ENCODE assay signal across 9 mouse cellular contexts in genomic region chr3:79221296-79222191, GRCm38 (mm10).
DNase-seq lines count a peak whose midpoint lies in the region; ATAC-seq lines count a peak whose summit lies in the region.
"Had no signal": no experiment of that assay in that cellular context is flagged by ENCODE, and none has a peak within 500 bp of the region (broad histone marks: within the 10 kb centered on the region; RNA-seq: fewer than 3 reads in every experiment).

No protein-coding gene starts in this region.

- no peak overlapping the region for H3K27ac ChIP-seq in midbrain, embryonic 14.5 days (replicated peaks; ENCODE audit: low read depth, low read length)
- no peak overlapping the region for H3K27ac ChIP-seq in stomach, embryonic 15.5 days

- H3K4me2 ChIP-seq in midbrain, embryonic 14.5 days (ENCODE audit: low read length): no peak overlapping the region
- no peak overlapping the region for H3K4me2 ChIP-seq in stomach, embryonic 15.5 days

- no peak overlapping the region for H3K9ac ChIP-seq in midbrain, embryonic 14.5 days (replicated peaks; ENCODE audit: low read length)
- H3K9ac ChIP-seq in stomach, embryonic 15.5 days: no peak overlapping the region

- WGBS in midbrain, embryonic 14.5 days: 34% methylated on average over 9 of the region's 9 CpGs
- WGBS in stomach, embryonic 15.5 days: 40% methylated on average over 9 of the region's 9 CpGs

- DNase-seq in 416B (ENCODE audit: low read depth): peak; percentile 82
- peak; percentile 77 for DNase-seq in R1 (ENCODE audit: low read depth, low spot score)
- peak; percentile 79 to 83 for DNase-seq in cerebellum, postnatal 10 days
- DNase-seq in gastrocnemius, adult 18-20 months (ENCODE audit: low spot score): peak; percentile 70
- DNase-seq in left cerebral cortex, postnatal 14 days (ENCODE audit: low spot score in 2 of 2): peak; percentile 73 to 83
- DNase-seq in midbrain, embryonic 14.5 days: peak; percentile 89

- no peaks in the 10 kb centered on the region for H3K9me3 ChIP-seq in midbrain, embryonic 14.5 days (ENCODE audit: control insufficient read depth, low read length)
- no peaks in the 10 kb centered on the region for H3K9me3 ChIP-seq in stomach, embryonic 15.5 days

- H3K4me3 ChIP-seq in midbrain, embryonic 14.5 days (replicated peaks; ENCODE audit: low read depth, low read length): no peak overlapping the region
- no peak overlapping the region for H3K4me3 ChIP-seq in stomach, embryonic 15.5 days (replicated peaks)
- H3K4me3 ChIP-seq: erythroblast, embryonic 14.5 days had no signal

- no peaks in the 10 kb centered on the region for H3K36me3 ChIP-seq in midbrain, embryonic 14.5 days (ENCODE audit: control insufficient read depth, insufficient read depth, low read length)
- no peaks in the 10 kb centered on the region for H3K36me3 ChIP-seq in stomach, embryonic 15.5 days

- intact Hi-C loops in left cerebral cortex, postnatal 14 days (cut with DNase I): loop anchor here (5.0 kb wide), 4 partner anchors 66 to 366 kb away; partner anchors contain the start of gene Rapgef2

- ATAC-seq in inflammation-experienced regulatory T-cells, adult 6 months: peak; percentile 70
- ATAC-seq in midbrain, embryonic 14.5 days (ENCODE audit: low FRiP score, low TSS enrichment): peak; percentile 40; the same call in 1 of the 2 replicates
- ATAC-seq in stomach, embryonic 15.5 days (ENCODE audit: insufficient read depth, low FRiP score, low read depth): 0 out of 2 replicates have a peak, but pooled peaks have one; percentile 14

- H3K27me3 ChIP-seq in midbrain, embryonic 14.5 days (ENCODE audit: control insufficient read depth, insufficient read depth, low read length): no peaks in the 10 kb centered on the region
- H3K27me3 ChIP-seq in stomach, embryonic 15.5 days (replicated peaks): no peaks in the 10 kb centered on the region

- peaks cover 15% of the 10 kb centered on the region for H3K4me1 ChIP-seq in midbrain, embryonic 14.5 days (ENCODE audit: control insufficient read depth, insufficient read depth, low read length)
- H3K4me1 ChIP-seq in stomach, embryonic 15.5 days: peaks cover 3% of the 10 kb centered on the region

Comparison
In these comparisons a context has a peak if more than half of its experiments do, and no peak if none do; other contexts are left out.
1. ATAC-seq: peak in every context shown above with its lines; median percentile 70 in inflammation-experienced regulatory T-cells, adult 6 months; 40 in midbrain, embryonic 14.5 days; 14 in stomach, embryonic 15.5 days.